Mouse (Mus musculus): ENCODE measurements around the gene Prg2.

Gene Prg2

GRCm38 (mm10) chr2:85029897-85030296 is 49.6 kb downstream of the Prg2 start:
- no peak for DNase-seq (ENCODE audit: low spot score)

DNA sequence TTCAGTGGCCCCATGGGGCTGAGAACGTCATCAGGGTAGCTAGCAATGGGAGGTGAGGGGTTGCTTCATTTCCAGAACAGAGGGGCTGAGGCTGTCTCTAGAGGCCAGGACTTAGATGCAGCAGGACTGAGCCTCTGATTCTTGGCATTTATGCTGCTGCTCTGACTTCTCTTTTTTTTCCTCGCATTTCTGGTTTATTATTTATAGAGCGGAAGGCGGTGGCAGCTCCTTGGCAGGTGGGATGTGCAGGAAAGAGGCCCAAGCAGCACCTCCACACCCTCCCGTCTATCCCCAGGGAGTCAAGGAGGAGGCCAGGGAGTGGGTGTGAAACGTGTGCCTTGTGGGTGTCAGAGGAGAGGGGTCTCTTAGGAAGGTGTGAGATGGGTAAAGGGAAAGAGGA is 50.7 kb downstream of the Prg2 start:
- DNase-seq (ENCODE audit: low spot score) = no peak

- no peak for DNase-seq (ENCODE audit: low spot score)
These were observed 52.9 kb downstream of the Prg2 start for GRCm38 (mm10) chr2:85033121-85033520.
